Mouse (Mus musculus) myocyte (in vitro differentiated cells): ENCODE results near the gene Sult2b1. TPM values are rescaled to one million over a fixed set of nuclear protein-coding genes. Genes with fewer than 3 reads are reported as not detected.

Experiments
- H3K27me3 ChIP-seq: one replicate; pipeline ENCODE4 v1.6.1; 2011; ENCODE audit not compliant: control insufficient read depth, insufficient read depth, insufficient read length
- H3K36me3 ChIP-seq: one replicate; pipeline ENCODE4 v1.6.1; 2011; ENCODE audit not compliant: control insufficient read depth, insufficient read depth
- H3K4me2 ChIP-seq: one replicate; pipeline ENCODE4 v1.6.1; 2011; ENCODE audit warnings: low read depth, control low read depth
- H3K4me3 ChIP-seq: one replicate; pipeline ENCODE4 v1.5.1; 2011; ENCODE audit warnings: mild to moderate bottlenecking, control low read depth, moderate library complexity
- H3K79me2 ChIP-seq: one replicate; pipeline ENCODE4 v1.6.1; 2011; ENCODE audit not compliant: control insufficient read depth, insufficient read depth
- H3ac ChIP-seq: one replicate; pipeline ENCODE4 v1.6.1; 2011; ENCODE audit not compliant: control insufficient read depth, insufficient read length
- CEBPB ChIP-seq: IDR thresholded peaks from 2 replicates; pipeline ENCODE4 v1.6.1; 2011; ENCODE audit warnings: mild to moderate bottlenecking, moderate library complexity; ENCODE audit not compliant: poor library complexity, insufficient read depth, severe bottlenecking
- E2F4 ChIP-seq: IDR thresholded peaks from one replicate; pipeline ENCODE4 v1.6.1; 2011; ENCODE audit warnings: mild to moderate bottlenecking, control low read depth, moderate library complexity; ENCODE audit not compliant: insufficient read depth
- MAX ChIP-seq: IDR thresholded peaks from one replicate; pipeline ENCODE4 v1.6.1; 2011; ENCODE audit warnings: low read depth, mild to moderate bottlenecking, control low read depth
- MYOD1 ChIP-seq, 3 experiments: IDR thresholded peaks; one replicate each; pipeline ENCODE4 v1.6.1; 2011; ENCODE audit warnings: control low read depth in 2 of 3, low read depth in 2 of 3, mild to moderate bottlenecking in 2 of 3, moderate library complexity in 1 of 3; ENCODE audit not compliant: insufficient read length in 2 of 3, control insufficient read depth in 1 of 3
- MYOG ChIP-seq, 3 experiments: IDR thresholded peaks; one replicate each; pipeline ENCODE4 v1.6.1; 2011; ENCODE audit warnings: control low read depth in 2 of 3, low read depth in 2 of 3, mild to moderate bottlenecking in 2 of 3; ENCODE audit not compliant: insufficient read length in 2 of 3, control insufficient read depth in 1 of 3, insufficient read depth in 1 of 3
- POLR2A ChIP-seq: IDR thresholded peaks from one replicate; pipeline ENCODE4 v1.6.1; 2011; ENCODE audit warnings: low read depth, mild to moderate bottlenecking, control low read depth, moderate library complexity; ENCODE audit not compliant: insufficient read length
- POLR2AphosphoS2 ChIP-seq: IDR thresholded peaks from one replicate; pipeline ENCODE4 v1.6.1; 2011; ENCODE audit warnings: low read depth, control low read depth; ENCODE audit not compliant: insufficient read length
- REST ChIP-seq: IDR thresholded peaks from one replicate; pipeline ENCODE4 v1.6.1; 2011; ENCODE audit warnings: mild to moderate bottlenecking, control low read depth, moderate library complexity; ENCODE audit not compliant: insufficient read depth, insufficient read length
- SRF ChIP-seq: IDR thresholded peaks from one replicate; pipeline ENCODE4 v1.6.1; 2011; ENCODE audit warnings: low read depth; ENCODE audit not compliant: control insufficient read depth, insufficient read length
- TCF12 ChIP-seq: IDR thresholded peaks from one replicate; pipeline ENCODE4 v1.6.1; 2011; ENCODE audit warnings: mild to moderate bottlenecking, control low read depth; ENCODE audit not compliant: poor library complexity, insufficient read depth, severe bottlenecking
- TCF3 ChIP-seq: IDR thresholded peaks from one replicate; pipeline ENCODE4 v1.6.1; 2011; ENCODE audit warnings: low read depth, control low read depth; ENCODE audit not compliant: insufficient read length
- USF1 ChIP-seq: IDR thresholded peaks from one replicate; pipeline ENCODE4 v1.6.1; 2011; ENCODE audit warnings: low read depth, mild to moderate bottlenecking, control low read depth, moderate library complexity
- polyA plus RNA-seq: library from polyadenylated mRNA; unstranded; fragments of >200 nt; fragmentation: generic; extraction: Trizol; gene quantifications from one replicate; pipeline ENCODE4 v1.2.1, GENCODE M21; 2012; ENCODE audit warnings: missing spikeins

The Sult2b1 gene
- polyA plus RNA-seq, 1 experiment: 0.47 TPM

GRCm38 (mm10) chr7:45831128-45831525 lies 46.7 kb upstream of the Sult2b1 start:
- Histone ChIP-seq H3K4me3 (peak overlapping the region; percentile 92), H3K79me2 (peaks cover 14% of the 10 kb centered on the region), H3K4me2 (peak overlapping the region; percentile 72), H3ac (peak overlapping the region; percentile 36), H3K36me3 (peaks cover 4% of the 10 kb centered on the region), H3K27me3 (peaks cover 24% of the 10 kb centered on the region)
- TF ChIP-seq MYOG (IDR thresholded peaks at IDR 0.05; ENCODE audit: control insufficient read depth in 1 of 3, insufficient read depth in 1 of 3, insufficient read length in 2 of 3, low read depth in 2 of 3) (no peak), TCF3 (no peak), SRF (no peak), MYOD1 (IDR thresholded peaks at IDR 0.05; ENCODE audit: control insufficient read depth in 1 of 3, insufficient read length in 2 of 3, low read depth in 2 of 3) (no peak), POLR2A (no peak), E2F4 (no peak), USF1 (no peak)

GRCm38 (mm10) chr7:45830427-45831127 lies 46.1 kb upstream of the Sult2b1 start, which contains the start of gene Grwd1:
TSS of gene Grwd1 (minus strand) at chr7:45830944.
- H3K4me3 ChIP-seq: peak within 1 kb of the TSS; percentile 92
- peak within 1 kb of the TSS; percentile 89 for H3K4me2 ChIP-seq
- H3K27me3 ChIP-seq: peaks cover 24% of the 10 kb centered on the region
- peaks cover 14% of the 10 kb centered on the region for H3K79me2 ChIP-seq
- TF ChIP-seq POLR2A (peak; percentile 54), E2F4 (peak; percentile 68), MAX (peak; percentile 80), USF1 (no peak)
- peaks cover 9% of the 10 kb centered on the region for H3K36me3 ChIP-seq
- peak within 1 kb of the TSS; percentile 36 for H3ac ChIP-seq

GRCm38 (mm10) chr7:45826631-45827030 lies 42.2 kb upstream of the Sult2b1 start:
- no peak overlapping the region for H3ac ChIP-seq
- peaks cover 14% of the 10 kb centered on the region for H3K79me2 ChIP-seq
- no peaks in the 10 kb centered on the region for H3K27me3 ChIP-seq
- TF ChIP-seq MYOG (IDR thresholded peaks at IDR 0.05; ENCODE audit: control insufficient read depth in 1 of 3, insufficient read depth in 1 of 3, insufficient read length in 2 of 3, low read depth in 2 of 3): no peak
- TF ChIP-seq MYOD1 (IDR thresholded peaks at IDR 0.05; ENCODE audit: control insufficient read depth in 1 of 3, insufficient read length in 2 of 3, low read depth in 2 of 3): no peak
- no peak for TF ChIP-seq POLR2AphosphoS2
- no peak for TF ChIP-seq TCF3
- TF ChIP-seq TCF12: no peak
- no peak for TF ChIP-seq SRF
- TF ChIP-seq MAX: no peak
- no peak for TF ChIP-seq USF1
- TF ChIP-seq REST: no peak
- no peak for TF ChIP-seq CEBPB
- TF ChIP-seq POLR2A: no peak
- TF ChIP-seq E2F4: no peak
- H3K4me3 ChIP-seq: no peak overlapping the region
- H3K4me2 ChIP-seq: no peak overlapping the region
- peaks cover 9% of the 10 kb centered on the region for H3K36me3 ChIP-seq

- H3K4me3 ChIP-seq: no peak within 1 kb of the TSS
- H3K4me2 ChIP-seq: no peak within 1 kb of the TSS
- TF ChIP-seq TCF12: no peak
- TF ChIP-seq MYOG (IDR thresholded peaks at IDR 0.05; ENCODE audit: control insufficient read depth in 1 of 3, insufficient read depth in 1 of 3, insufficient read length in 2 of 3, low read depth in 2 of 3): no peak
- TF ChIP-seq E2F4: no peak
- TF ChIP-seq USF1: no peak
- no peak for TF ChIP-seq POLR2AphosphoS2
- TF ChIP-seq POLR2A: no peak
- no peak for TF ChIP-seq SRF
- no peak for TF ChIP-seq CEBPB
- TF ChIP-seq TCF3: no peak
- no peak for TF ChIP-seq MAX
- TF ChIP-seq REST: no peak
- TF ChIP-seq MYOD1 (IDR thresholded peaks at IDR 0.05; ENCODE audit: control insufficient read depth in 1 of 3, insufficient read length in 2 of 3, low read depth in 2 of 3): no peak
Observed at GRCm38 (mm10) chr7:45824598-45824997, 40.1 kb upstream of the Sult2b1 start, which contains the start of gene Kcnj14. TSS of gene Kcnj14 (minus strand) at chr7:45824782.

GRCm38 (mm10) chr7:45820913-45821312 lies 36.4 kb upstream of the Sult2b1 start:
- Histone ChIP-seq H3K79me2 (no peaks in the 10 kb centered on the region), H3ac (no peak overlapping the region), H3K4me3 (no peak overlapping the region), H3K27me3 (no peaks in the 10 kb centered on the region), H3K36me3 (peaks cover 3% of the 10 kb centered on the region), H3K4me2 (no peak overlapping the region)
- TF ChIP-seq TCF12 (no peak), MYOG (IDR thresholded peaks at IDR 0.05; ENCODE audit: control insufficient read depth in 1 of 3, insufficient read depth in 1 of 3, insufficient read length in 2 of 3, low read depth in 2 of 3) (no peak), REST (no peak), MAX (no peak), POLR2A (no peak), MYOD1 (IDR thresholded peaks at IDR 0.05; ENCODE audit: control insufficient read depth in 1 of 3, insufficient read length in 2 of 3, low read depth in 2 of 3) (no peak), TCF3 (no peak), USF1 (no peak), SRF (no peak), CEBPB (no peak), E2F4 (no peak), POLR2AphosphoS2 (no peak)

More at GRCm38 (mm10) chr7:45824598-45824997, 40.1 kb upstream of the Sult2b1 start, which contains the start of gene Kcnj14:
- no peaks in the 10 kb centered on the region for H3K27me3 ChIP-seq
- H3ac ChIP-seq: no peak within 1 kb of the TSS
- peaks cover 4% of the 10 kb centered on the region for H3K79me2 ChIP-seq
- peaks cover 9% of the 10 kb centered on the region for H3K36me3 ChIP-seq
